Mouse (Mus musculus) urinary bladder, adult 2 months (tissue): ENCODE measurements around the gene E130208F15Rik. TPM values are rescaled to one million over a fixed set of nuclear protein-coding genes. Genes with fewer than 3 reads are reported as not detected.
A peak's percentile ranks its signal among the peaks of the same experiment; 100 is the strongest.

ENCODE experiments used
- DNase-seq: peaks from one replicate; pipeline ENCODE4 v3.0.0; 2022; ENCODE audit warnings: low spot score
- polyA plus RNA-seq: library from polyadenylated mRNA; depleted of rRNA; stranded (reverse); fragments of >200 nt; gene quantifications from 2 replicates; pipeline ENCODE4 v1.2.3, GENCODE M21; 2012

Gene E130208F15Rik
- polyA plus RNA-seq, 1 experiment: 0.72 TPM

- DNase-seq: no peak
Observed at GRCm38 (mm10) chr7:30306083-30306779, 15.3 kb upstream of the E130208F15Rik start.

- peak; percentile 70 for DNase-seq
Observed at GRCm38 (mm10) chr7:30308076-30309005, 13.2 kb upstream of the E130208F15Rik start, which contains the start of gene Alkbh6. Alkbh6 (plus strand) TSS chr7:30308717.

GRCm38 (mm10) chr7:30309395-30310129 is 12.0 kb upstream of the E130208F15Rik start:
- no peak for DNase-seq

GRCm38 (mm10) chr7:30310136-30310535 is 11.4 kb upstream of the E130208F15Rik start:
- DNase-seq: no peak

- no peak for DNase-seq
Observed at GRCm38 (mm10) chr7:30313666-30314320, 7.7 kb upstream of the E130208F15Rik start.

- no peak for DNase-seq
Observed at GRCm38 (mm10) chr7:30314721-30315155, 6.8 kb upstream of the E130208F15Rik start, which contains the start of gene Syne4. Syne4 (plus strand) TSS chr7:30314807.

- DNase-seq: no peak
Observed at GRCm38 (mm10) chr7:30315559-30316529, 5.7 kb upstream of the E130208F15Rik start.

GRCm38 (mm10) chr7:30318142-30318541 is 3.4 kb upstream of the E130208F15Rik start:
- DNase-seq: no peak

GRCm38 (mm10) chr7:30320946-30321345 is 594 bp upstream of the E130208F15Rik start:
- no peak for DNase-seq

GRCm38 (mm10) chr7:30322285-30322667 is 736 bp downstream of the E130208F15Rik start:
- DNase-seq: peak; percentile 94

- DNase-seq: no peak
Observed at GRCm38 (mm10) chr7:30322865-30323264, 1.3 kb downstream of the E130208F15Rik start.

- no peak for DNase-seq
Observed at GRCm38 (mm10) chr7:30323795-30324194, 2.3 kb downstream of the E130208F15Rik start, which contains the start of gene Sdhaf1. Sdhaf1 (minus strand) TSS chr7:30323895.

- no peak for DNase-seq
Observed at GRCm38 (mm10) chr7:30324300-30324944, 2.9 kb downstream of the E130208F15Rik start.

GRCm38 (mm10) chr7:30325364-30325763 is 3.8 kb downstream of the E130208F15Rik start:
- no peak for DNase-seq

- no peak for DNase-seq
Observed at GRCm38 (mm10) chr7:30326427-30326826, 4.9 kb downstream of the E130208F15Rik start.

GRCm38 (mm10) chr7:30327140-30327539 is 5.6 kb downstream of the E130208F15Rik start:
- no peak for DNase-seq

- no peak for DNase-seq
Observed at GRCm38 (mm10) chr7:30328379-30328778, 6.8 kb downstream of the E130208F15Rik start.

- no peak for DNase-seq
Observed at GRCm38 (mm10) chr7:30331887-30332286, 10.3 kb downstream of the E130208F15Rik start.

GRCm38 (mm10) chr7:30332622-30333259 is 11.2 kb downstream of the E130208F15Rik start:
- DNase-seq: no peak
